Mouse (Mus musculus): ENCODE data around the gene Cep295nl. TPM values are rescaled to one million over a fixed set of nuclear protein-coding genes. Genes with fewer than 3 reads are reported as not detected.

Gene Cep295nl
- total and polyA plus RNA-seq, 2 experiments from 2014 or later = 0.21 to 0.33 TPM

DNA sequence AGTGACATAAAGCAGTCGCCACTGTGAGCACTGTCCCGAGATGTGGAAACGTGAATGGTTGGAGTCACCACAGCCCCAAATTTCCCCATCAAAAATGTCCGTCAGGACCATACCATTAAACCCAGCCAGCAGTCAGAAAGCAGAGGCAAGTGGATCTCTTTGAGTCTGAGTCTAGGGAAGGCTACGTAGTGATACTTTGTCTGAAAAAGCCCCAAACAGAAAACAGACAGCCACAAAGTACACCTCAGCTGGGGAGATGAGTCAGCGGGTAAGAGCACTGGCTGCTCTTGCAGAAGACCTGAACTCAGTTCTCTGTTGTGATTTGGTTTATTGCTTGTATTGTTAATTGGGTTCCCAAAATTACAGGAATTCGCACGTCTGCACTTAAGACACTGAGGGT is 24.3 kb upstream of the Cep295nl start:
- no peak for ATAC-seq
- Histone ChIP-seq H3K27me3 (ENCODE audit: insufficient read depth, low read length) (no peaks in the 10 kb centered on the region), H3K4me2 (ENCODE audit: low read depth) (no peak overlapping the region), H3K36me3 (ENCODE audit: insufficient read depth) (no peaks in the 10 kb centered on the region), H3K9ac (no peak overlapping the region), H3K27ac (ENCODE audit: low read depth, low read length) (no peak overlapping the region), H3K9me3 (ENCODE audit: low read length) (no peaks in the 10 kb centered on the region), H3K4me3 (ENCODE audit: low read depth, low read length) (no peak overlapping the region), H3K4me1 (ENCODE audit: insufficient read depth) (no peaks in the 10 kb centered on the region)
- 81% methylated on average over 8 of the region's 8 CpGs for WGBS
- no peak for TF ChIP-seq CTCF (IDR thresholded peaks at IDR 0.05; ENCODE audit: low read depth)
- no peak for DNase-seq

DNA sequence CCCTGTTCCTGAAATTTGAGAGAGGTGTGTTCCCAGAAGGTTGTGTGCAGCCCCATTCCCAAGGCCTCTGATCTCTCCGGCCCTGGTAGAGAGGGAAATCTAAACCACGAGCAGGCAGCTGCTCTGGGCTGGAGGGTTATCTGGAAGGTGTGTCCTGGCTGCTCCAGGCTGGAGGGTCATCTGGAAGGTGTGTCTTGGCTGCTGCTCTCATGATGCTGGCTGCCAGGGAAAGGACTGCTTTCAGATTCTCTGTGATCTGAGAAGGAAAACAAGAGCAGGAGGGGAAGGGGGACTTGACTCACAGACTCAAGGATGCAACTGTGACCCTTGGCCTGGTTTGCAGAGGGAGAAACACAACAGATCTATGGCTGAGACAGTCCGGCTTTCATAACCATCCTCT is 23.8 kb upstream of the Cep295nl start:
- no peak for TF ChIP-seq CTCF (IDR thresholded peaks at IDR 0.05; ENCODE audit: low read depth)
- 80% methylated on average over 3 of the region's 3 CpGs for WGBS
- H3K4me3 ChIP-seq (ENCODE audit: low read depth, low read length) = no peak overlapping the region
- H3K27ac ChIP-seq (ENCODE audit: low read depth, low read length) = no peak overlapping the region
- no peaks in the 10 kb centered on the region for H3K4me1 ChIP-seq (ENCODE audit: insufficient read depth)
- DNase-seq (no peak), ATAC-seq (no peak)
- no peaks in the 10 kb centered on the region for H3K36me3 ChIP-seq (ENCODE audit: insufficient read depth)
- no peak overlapping the region for H3K4me2 ChIP-seq (ENCODE audit: low read depth)
- no peaks in the 10 kb centered on the region for H3K27me3 ChIP-seq (ENCODE audit: insufficient read depth, low read length)
- no peaks in the 10 kb centered on the region for H3K9me3 ChIP-seq (ENCODE audit: low read length)
- no peak overlapping the region for H3K9ac ChIP-seq

DNA sequence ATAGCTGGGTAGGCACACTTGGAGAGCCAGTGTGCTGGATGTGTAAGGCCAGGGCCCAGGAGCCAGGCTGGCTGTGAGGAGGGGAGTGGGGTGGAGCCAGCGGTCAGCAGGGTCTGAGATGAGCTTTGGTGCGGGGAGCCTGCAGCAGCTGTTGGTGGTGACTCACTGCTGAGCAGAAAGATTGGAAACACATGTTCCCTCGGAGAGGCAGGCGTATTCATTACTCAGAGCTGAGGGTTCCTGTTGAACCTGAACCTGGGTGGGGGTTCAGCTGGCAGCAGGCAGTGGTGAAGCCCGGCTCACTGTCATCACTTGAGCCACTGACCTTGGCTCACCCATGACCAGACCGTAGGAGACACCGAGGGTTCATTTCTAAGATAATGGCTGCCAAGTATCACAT is 22.9 kb upstream of the Cep295nl start:
- no peak for TF ChIP-seq CTCF (IDR thresholded peaks at IDR 0.05; ENCODE audit: low read depth)
- Histone ChIP-seq H3K9me3 (ENCODE audit: low read length) (no peaks in the 10 kb centered on the region), H3K4me1 (ENCODE audit: insufficient read depth) (0 out of 2 replicates have a peak, but pooled peaks cover 5% of the 10 kb centered on the region), H3K36me3 (ENCODE audit: insufficient read depth) (no peaks in the 10 kb centered on the region), H3K27me3 (ENCODE audit: insufficient read depth, low read length) (no peaks in the 10 kb centered on the region), H3K27ac (ENCODE audit: low read depth, low read length) (no peak overlapping the region), H3K4me2 (ENCODE audit: low read depth) (no peak overlapping the region), H3K9ac (no peak overlapping the region), H3K4me3 (ENCODE audit: low read depth, low read length) (no peak overlapping the region)
- WGBS = 86% methylated on average over 7 of the region's 7 CpGs
- no peak for ATAC-seq
- no peak for DNase-seq

DNA sequence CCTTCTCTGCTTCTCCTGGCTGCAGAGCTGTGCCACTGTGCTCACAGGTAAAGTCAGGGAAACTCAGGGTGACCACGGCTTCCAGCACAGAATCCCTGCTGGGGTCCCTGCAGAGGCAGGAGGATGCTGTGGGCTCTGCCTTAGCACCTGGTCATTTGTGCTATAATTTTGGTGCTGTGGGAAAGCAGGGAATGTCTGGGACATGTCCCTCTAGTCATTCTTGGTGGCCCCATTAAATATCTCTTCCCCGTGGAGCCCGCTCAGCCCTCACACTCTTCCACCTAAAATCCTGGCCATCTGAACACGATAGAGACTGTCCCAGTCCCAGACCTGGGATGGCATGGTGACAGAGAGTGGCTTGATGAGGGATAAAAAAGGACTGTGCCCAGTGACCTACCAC is 21.7 kb upstream of the Cep295nl start:
- H3K9me3 ChIP-seq (ENCODE audit: low read length) = no peaks in the 10 kb centered on the region
- 75% methylated on average over 4 of the region's 4 CpGs for WGBS
- TF ChIP-seq CTCF (IDR thresholded peaks at IDR 0.05; ENCODE audit: low read depth) = no peak
- DNase-seq = no peak
- no peak overlapping the region for H3K4me2 ChIP-seq (ENCODE audit: low read depth)
- no peaks in the 10 kb centered on the region for H3K27me3 ChIP-seq (ENCODE audit: insufficient read depth, low read length)
- H3K36me3 ChIP-seq (ENCODE audit: insufficient read depth) = no peaks in the 10 kb centered on the region
- H3K9ac ChIP-seq = no peak overlapping the region
- H3K4me3 ChIP-seq (ENCODE audit: low read depth, low read length) = no peak overlapping the region
- ATAC-seq = no peak
- H3K27ac ChIP-seq (ENCODE audit: low read depth, low read length) = no peak overlapping the region
- 0 out of 2 replicates have a peak, but pooled peaks cover 5% of the 10 kb centered on the region for H3K4me1 ChIP-seq (ENCODE audit: insufficient read depth)

DNA sequence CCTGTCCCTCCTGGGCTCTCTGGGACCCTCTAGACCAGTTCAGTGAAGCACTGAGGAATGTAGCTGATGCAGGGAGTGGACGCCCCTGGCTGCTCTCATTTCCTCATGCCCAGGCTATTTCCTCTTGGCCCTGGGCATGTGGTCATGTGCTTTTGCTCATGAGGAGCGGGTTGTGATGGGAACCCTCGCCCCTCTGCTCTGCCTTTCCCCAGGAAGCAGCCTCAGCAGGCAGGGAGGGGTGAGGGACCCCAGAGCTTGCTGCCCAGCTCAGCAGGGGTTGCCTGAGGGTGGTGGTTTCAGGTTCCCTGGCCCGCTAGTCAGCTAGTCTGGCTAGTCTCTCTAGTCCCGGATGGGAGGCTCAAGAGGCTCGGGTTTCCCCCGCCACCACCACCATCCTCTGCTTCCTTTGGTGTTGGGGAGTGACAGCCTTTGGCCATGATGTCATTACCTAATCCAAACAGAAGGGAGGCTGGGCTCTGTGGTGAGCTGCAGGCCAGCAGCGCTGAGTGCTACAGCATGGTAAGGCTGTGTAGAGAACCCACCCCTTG is 20.7 kb upstream of the Cep295nl start:
- H3K27me3 ChIP-seq (ENCODE audit: insufficient read depth, low read length) = no peaks in the 10 kb centered on the region
- no peak overlapping the region for H3K4me3 ChIP-seq (ENCODE audit: low read depth, low read length)
- no peak overlapping the region for H3K9ac ChIP-seq
- 0 out of 2 replicates have a peak, but pooled peaks cover 5% of the 10 kb centered on the region for H3K4me1 ChIP-seq (ENCODE audit: insufficient read depth)
- no peak for DNase-seq
- 15% methylated on average over 8 of the region's 8 CpGs for WGBS
- TF ChIP-seq CTCF (IDR thresholded peaks at IDR 0.05; ENCODE audit: low read depth) = no peak; the same call in 1 of the 2 replicates
- no peaks in the 10 kb centered on the region for H3K36me3 ChIP-seq (ENCODE audit: insufficient read depth)
- ATAC-seq = peak; percentile 75
- no peak overlapping the region for H3K4me2 ChIP-seq (ENCODE audit: low read depth)
- H3K27ac ChIP-seq (ENCODE audit: low read depth, low read length) = no peak overlapping the region
- no peaks in the 10 kb centered on the region for H3K9me3 ChIP-seq (ENCODE audit: low read length)

DNA sequence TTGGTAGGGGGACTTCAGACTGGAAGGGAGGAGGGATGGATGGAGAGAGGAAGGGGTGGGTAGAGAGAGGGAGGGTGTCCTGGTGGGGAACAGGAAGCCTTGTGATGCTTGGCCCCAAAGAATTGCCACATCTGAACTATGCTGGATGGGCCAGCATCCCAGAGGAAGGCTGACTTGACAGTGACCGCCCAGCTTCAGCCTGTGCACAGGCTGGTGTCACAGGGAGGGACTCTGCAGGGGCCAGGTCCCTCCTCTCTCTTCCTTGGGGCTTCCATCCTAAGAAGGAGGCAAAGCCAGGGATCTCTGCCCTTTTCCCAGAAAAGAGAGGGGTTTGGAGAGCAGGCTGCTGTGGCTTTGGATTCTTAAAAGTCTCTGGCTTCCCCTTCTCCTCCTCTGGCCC is 20.2 kb upstream of the Cep295nl start:
- no peak for ATAC-seq
- no peak for DNase-seq

DNA sequence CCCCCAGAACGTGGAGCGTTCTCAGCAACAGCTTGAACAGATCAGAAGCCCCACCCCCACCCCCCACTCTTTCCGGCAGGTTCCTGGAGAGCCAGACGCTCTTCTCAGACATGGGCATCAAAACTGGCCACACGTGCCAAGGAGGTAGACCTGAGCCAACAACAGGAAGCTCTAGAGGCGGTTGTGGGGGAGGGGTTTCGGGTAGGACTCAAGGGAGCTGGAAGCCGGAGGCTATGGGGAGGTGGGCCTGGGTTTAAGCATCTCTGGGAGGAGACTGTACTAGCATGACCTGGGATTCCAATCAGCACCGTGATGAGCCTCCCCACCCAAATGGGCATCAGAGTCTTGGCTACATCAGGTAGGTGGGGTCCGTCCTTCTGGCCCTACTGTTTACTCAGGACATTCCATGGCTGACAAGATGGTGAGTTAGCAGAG is 18.6 kb upstream of the Cep295nl start:
- no peak for TF ChIP-seq CTCF (IDR thresholded peaks at IDR 0.05; ENCODE audit: low read depth)
- no peak overlapping the region for H3K4me3 ChIP-seq (ENCODE audit: low read depth, low read length)
- H3K4me2 ChIP-seq (ENCODE audit: low read depth) = no peak overlapping the region
- H3K27ac ChIP-seq (ENCODE audit: low read depth, low read length) = 0 out of 2 replicates have a peak overlapping the region, but pooled peaks have one; percentile 2
- peaks cover 6% of the 10 kb centered on the region; the same call in 1 of the 2 replicates for H3K4me1 ChIP-seq (ENCODE audit: insufficient read depth)
- DNase-seq = peak; percentile 78
- H3K36me3 ChIP-seq (ENCODE audit: insufficient read depth) = no peaks in the 10 kb centered on the region
- WGBS = 49% methylated on average over 10 of the region's 10 CpGs
- no peaks in the 10 kb centered on the region for H3K27me3 ChIP-seq (ENCODE audit: insufficient read depth, low read length)
- ATAC-seq = peak; percentile 62
- H3K9ac ChIP-seq = no peak overlapping the region
- no peaks in the 10 kb centered on the region for H3K9me3 ChIP-seq (ENCODE audit: low read length)

More for the DNA sequence above, 20.2 kb upstream of the Cep295nl start:
- Histone ChIP-seq H3K9ac (no peak overlapping the region), H3K27me3 (ENCODE audit: insufficient read depth, low read length) (no peaks in the 10 kb centered on the region), H3K4me1 (ENCODE audit: insufficient read depth) (0 out of 2 replicates have a peak, but pooled peaks cover 5% of the 10 kb centered on the region), H3K27ac (ENCODE audit: low read depth, low read length) (no peak overlapping the region), H3K9me3 (ENCODE audit: low read length) (no peaks in the 10 kb centered on the region), H3K4me3 (ENCODE audit: low read depth, low read length) (no peak overlapping the region), H3K36me3 (ENCODE audit: insufficient read depth) (no peaks in the 10 kb centered on the region), H3K4me2 (ENCODE audit: low read depth) (no peak overlapping the region)
- WGBS = 64% methylated on average over 1 of the region's 1 CpGs
- TF ChIP-seq CTCF (IDR thresholded peaks at IDR 0.05; ENCODE audit: low read depth) = no peak

All from forebrain, postnatal 0 days (tissue).